Mouse (Mus musculus): ENCODE data around the gene Zbed5. TPM values are rescaled to one million over a fixed set of nuclear protein-coding genes. Genes with fewer than 3 reads are reported as not detected.

The Zbed5 gene
- polyA plus RNA-seq, 1 experiment, result 7.5 TPM

DNA sequence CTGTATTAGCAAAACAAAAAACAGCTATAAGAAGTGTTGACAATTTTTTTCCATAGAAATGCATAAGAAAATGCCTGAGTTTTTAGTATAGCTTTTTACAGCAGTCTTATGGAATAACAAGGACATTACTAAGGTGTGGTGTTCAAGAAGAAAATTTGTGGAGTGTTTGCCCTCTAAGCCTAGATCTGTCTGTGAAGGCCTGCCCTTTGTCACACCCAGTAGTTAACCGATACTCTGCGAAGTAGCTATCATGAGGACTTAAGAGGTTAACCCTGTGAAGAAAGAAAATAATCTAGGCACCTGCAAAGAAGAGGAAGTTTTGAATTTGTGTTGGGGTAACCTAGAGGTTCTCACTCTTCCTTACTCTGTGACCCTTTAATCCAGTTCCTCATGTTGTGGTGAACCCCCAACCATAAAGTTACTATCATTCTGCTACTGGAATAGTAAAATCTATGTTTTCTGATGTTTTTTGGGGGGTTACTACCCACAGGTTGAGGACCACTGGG, 52.1 kb downstream of the Zbed5 start:
- no peak for DNase-seq (ENCODE audit: extremely low spot score in 1 of 2, low spot score in 1 of 2)

- DNase-seq (ENCODE audit: extremely low spot score in 1 of 2, low spot score in 1 of 2), result no peak
Measured at GRCm38 (mm10) chr5:129952143-129952542, 56.6 kb downstream of the Zbed5 start.

Other genes with a start within 250 kb of the Zbed5 start
- gene Zfp11, start 225.6 kb upstream of the Zbed5 start, polyA plus RNA-seq (2012; rRNA removed), result 5.3 and 5.7 TPM in 2 replicates
- 0.08 TPM in 1 of 2 replicates, not detected in the other for gene Sept14, start 187.2 kb upstream of the Zbed5 start, polyA plus RNA-seq (2012; rRNA removed)
- 104 and 105 TPM in 2 replicates for gene Mrps17, start 180.2 kb upstream of the Zbed5 start, polyA plus RNA-seq (2012; rRNA removed)
- 118 and 124 TPM in 2 replicates for gene Nipsnap2, start 170.7 kb upstream of the Zbed5 start, polyA plus RNA-seq (2012; rRNA removed)
- 18.9 and 25.2 TPM in 2 replicates for gene Psph, start 108.3 kb upstream of the Zbed5 start, polyA plus RNA-seq (2012; rRNA removed)
- 17.9 and 18.0 TPM in 2 replicates for gene Sumf2, start 48.7 kb upstream of the Zbed5 start, polyA plus RNA-seq (2012; rRNA removed)
- 775 and 986 TPM in 2 replicates for gene Chchd2, start 8.3 kb upstream of the Zbed5 start, polyA plus RNA-seq (2012; rRNA removed)
- 28.0 and 35.5 TPM in 2 replicates for gene Phkg1, start 2.8 kb downstream of the Zbed5 start, polyA plus RNA-seq (2012; rRNA removed)
- 4.1 and 4.7 TPM in 2 replicates for gene Nupr1l, start 12.8 kb downstream of the Zbed5 start, polyA plus RNA-seq (2012; rRNA removed)
- gene Vkorc1l1, start 46.2 kb downstream of the Zbed5 start, polyA plus RNA-seq (2012; rRNA removed), result 38.1 and 40.1 TPM in 2 replicates
- gene Gusb, start 107.3 kb downstream of the Zbed5 start, polyA plus RNA-seq (2012; rRNA removed), result 18.3 and 22.1 TPM in 2 replicates
- 25.0 and 29.6 TPM in 2 replicates for gene Asl, start 133.5 kb downstream of the Zbed5 start, polyA plus RNA-seq (2012; rRNA removed)
- gene Crcp, start 133.6 kb downstream of the Zbed5 start, polyA plus RNA-seq (2012; rRNA removed), result 41.8 and 44.8 TPM in 2 replicates
- gene Tpst1, start 177.6 kb downstream of the Zbed5 start, polyA plus RNA-seq (2012; rRNA removed), result 32.1 and 34.5 TPM in 2 replicates
- gene Kctd7, start 249.1 kb downstream of the Zbed5 start, polyA plus RNA-seq (2012; rRNA removed), result 8.4 and 10.7 TPM in 2 replicates

Data from frontal cortex, adult 2 months (tissue).